In genomic region chr15:6709618-6710017, GRCm38 (mm10) we compare ENCODE assay signal across 7 mouse cellular contexts. TPM values are rescaled to one million over a fixed set of nuclear protein-coding genes. Genes with fewer than 3 reads are reported as not detected.
A peak's percentile ranks its signal among the peaks of the same experiment; 100 is the strongest.
DNase-seq lines count a peak whose midpoint lies in the region; ATAC-seq and TF ChIP-seq lines count a peak whose summit lies in the region.

No protein-coding gene starts in this region.

- ATAC-seq in neural tube, embryonic 11.5 days (ENCODE audit: insufficient read depth, low FRiP score, low TSS enrichment) = no peak
- no peak for ATAC-seq in forebrain, embryonic 14.5 days
- ATAC-seq in liver, embryonic 12.5 days = no peak
- no peak for ATAC-seq in stomach, postnatal 0 days (ENCODE audit: low FRiP score, low TSS enrichment)

- no peak for DNase-seq in neural tube, embryonic 11.5 days (ENCODE audit: low spot score)
- DNase-seq in neural tube, embryonic 10.5 days (ENCODE audit: extremely low spot score, low spot score) = no peak
- no peak for DNase-seq in forebrain, embryonic 14.5 days (ENCODE audit: low spot score)
- DNase-seq in stomach, postnatal 0 days (ENCODE audit: low spot score) = no peak
- no peak for DNase-seq in urinary bladder, postnatal 25 days (ENCODE audit: low spot score)
- DNase-seq in right cerebral cortex, postnatal 14 days = no peak

- H3K4me2 ChIP-seq in neural tube, embryonic 11.5 days (ENCODE audit: low read depth) = peak overlapping the region; percentile 81
- H3K4me2 ChIP-seq in forebrain, embryonic 14.5 days (ENCODE audit: low read length) = peak overlapping the region; percentile 95
- peak overlapping the region; percentile 86 for H3K4me2 ChIP-seq in liver, embryonic 12.5 days
- H3K4me2 ChIP-seq in stomach, postnatal 0 days (replicated peaks; ENCODE audit: low read depth) = peak overlapping the region; percentile 96

- peaks cover 8% of the 10 kb centered on the region; the same call in 1 of the 2 replicates for H3K4me1 ChIP-seq in neural tube, embryonic 11.5 days (ENCODE audit: control insufficient read depth, insufficient read depth, low read length)
- H3K4me1 ChIP-seq in forebrain, embryonic 14.5 days (ENCODE audit: control insufficient read depth, insufficient read depth, low read length) = peaks cover 17% of the 10 kb centered on the region
- peaks cover 66% of the 10 kb centered on the region for H3K4me1 ChIP-seq in liver, embryonic 12.5 days
- peaks cover 3% of the 10 kb centered on the region; the same call in 1 of the 2 replicates for H3K4me1 ChIP-seq in stomach, postnatal 0 days (replicated peaks; ENCODE audit: control insufficient read depth, insufficient read depth)

- peak overlapping the region; percentile 92 for H3K9ac ChIP-seq in neural tube, embryonic 11.5 days (ENCODE audit: low read length)
- peak overlapping the region; percentile 95 for H3K9ac ChIP-seq in forebrain, embryonic 14.5 days (ENCODE audit: low read length)
- H3K9ac ChIP-seq in liver, embryonic 12.5 days = peak overlapping the region; percentile 96
- H3K9ac ChIP-seq in stomach, postnatal 0 days (ENCODE audit: low read length) = 0 out of 2 replicates have a peak overlapping the region, but pooled peaks have one; percentile 99

- H3K36me3 ChIP-seq in neural tube, embryonic 11.5 days (ENCODE audit: control insufficient read depth, insufficient read depth, low read length) = no peaks in the 10 kb centered on the region
- H3K36me3 ChIP-seq in forebrain, embryonic 14.5 days (ENCODE audit: control insufficient read depth, insufficient read depth, low read length) = no peaks in the 10 kb centered on the region
- H3K36me3 ChIP-seq in liver, embryonic 12.5 days = no peaks in the 10 kb centered on the region
- H3K36me3 ChIP-seq in stomach, postnatal 0 days (ENCODE audit: control insufficient read depth, insufficient read depth, low read length) = no peaks in the 10 kb centered on the region

- no peak for TF ChIP-seq CTCF in stomach, postnatal 0 days (IDR thresholded peaks at IDR 0.05; ENCODE audit: low read depth)

- no peaks in the 10 kb centered on the region for H3K9me3 ChIP-seq in neural tube, embryonic 11.5 days (ENCODE audit: control insufficient read depth, low read length)
- H3K9me3 ChIP-seq in forebrain, embryonic 14.5 days (replicated peaks; ENCODE audit: control insufficient read depth, low read length) = no peaks in the 10 kb centered on the region
- no peaks in the 10 kb centered on the region for H3K9me3 ChIP-seq in liver, embryonic 12.5 days (replicated peaks)
- H3K9me3 ChIP-seq in stomach, postnatal 0 days (ENCODE audit: control insufficient read depth, low read length) = no peaks in the 10 kb centered on the region

- H3K27me3 ChIP-seq in neural tube, embryonic 11.5 days (ENCODE audit: control insufficient read depth, insufficient read depth, low read length) = no peaks in the 10 kb centered on the region
- H3K27me3 ChIP-seq in forebrain, embryonic 14.5 days (replicated peaks; ENCODE audit: control insufficient read depth, insufficient read depth, low read length) = no peaks in the 10 kb centered on the region
- no peaks in the 10 kb centered on the region for H3K27me3 ChIP-seq in liver, embryonic 12.5 days (replicated peaks)
- no peaks in the 10 kb centered on the region for H3K27me3 ChIP-seq in stomach, postnatal 0 days (ENCODE audit: control insufficient read depth, insufficient read depth, low read length)

- H3K27ac ChIP-seq in neural tube, embryonic 11.5 days (ENCODE audit: low read depth, low read length) = no peak overlapping the region
- H3K27ac ChIP-seq in forebrain, embryonic 14.5 days (ENCODE audit: low read depth, low read length) = no peak overlapping the region
- peak overlapping the region; percentile 96; the same call in 1 of the 2 replicates for H3K27ac ChIP-seq in liver, embryonic 12.5 days
- 0 out of 2 replicates have a peak overlapping the region, but pooled peaks have one; percentile 97 for H3K27ac ChIP-seq in stomach, postnatal 0 days (replicated peaks)

- WGBS in neural tube, embryonic 11.5 days = 22% methylated on average over 8 of the region's 8 CpGs
- 21% methylated on average over 8 of the region's 8 CpGs for WGBS in forebrain, embryonic 14.5 days
- WGBS in liver, embryonic 12.5 days (ENCODE audit: insufficient replicate concordance) = 24% methylated on average over 8 of the region's 8 CpGs
- 26% methylated on average over 8 of the region's 8 CpGs for WGBS in stomach, postnatal 0 days

- no peak for TF ChIP-seq EP300 in stomach, postnatal 0 days (optimal IDR thresholded peaks at IDR 0.05)

- peak overlapping the region; percentile 94 for H3K4me3 ChIP-seq in neural tube, embryonic 11.5 days (ENCODE audit: low read depth, low read length)
- H3K4me3 ChIP-seq in forebrain, embryonic 14.5 days (ENCODE audit: low read depth, low read length) = peak overlapping the region; percentile 86
- peak overlapping the region; percentile 97 for H3K4me3 ChIP-seq in liver, embryonic 12.5 days
- peak overlapping the region; percentile 88 for H3K4me3 ChIP-seq in stomach, postnatal 0 days (ENCODE audit: low read depth, low read length)

RNA-seq across cellular contexts. Expression of gene Rictor, which starts 1.4 kb away (rescaled TPM):
- polyA plus RNA-seq in neural tube, embryonic 11.5 days (2014; fragmentation: Nextera tagmentation; extraction: Ambion mirVana) = 45.4 and 53.3 TPM in 2 replicates
- polyA plus RNA-seq in forebrain, embryonic 14.5 days (2014; fragmentation: Nextera tagmentation; extraction: Ambion mirVana) = 34.2 and 53.7 TPM in 2 replicates
- 25.0 and 25.9 TPM in 2 replicates for polyA plus RNA-seq in liver, embryonic 12.5 days (2016; fragmentation: Nextera tagmentation; extraction: Ambion mirVana)
- 17.1 and 18.1 TPM in 2 replicates for polyA plus RNA-seq in stomach, postnatal 0 days (2015; fragmentation: Nextera tagmentation; extraction: Ambion mirVana)

Comparison
In these comparisons a context has a peak if more than half of its experiments do, and no peak if none do; other contexts are left out.
1. H3K27ac ChIP-seq: peak in liver, embryonic 12.5 days (single experiment) and stomach, postnatal 0 days (single experiment); none in neural tube, embryonic 11.5 days (single experiment) and forebrain, embryonic 14.5 days (single experiment).
2. Peak in every context shown above with its lines, with median percentiles within 50 percentile points of each other: H3K4me2 ChIP-seq, H3K4me3 ChIP-seq and H3K9ac ChIP-seq.